Mouse (Mus musculus) neural tube, embryonic 14.5 days (tissue): ENCODE measurements around the gene Slc16a10. TPM values are rescaled to one million over a fixed set of nuclear protein-coding genes. Genes with fewer than 3 reads are reported as not detected.

Experiments used
- polyA plus RNA-seq: library from polyadenylated mRNA; unstranded; fragments of >200 nt; fragmentation: Nextera tagmentation; extraction: Ambion mirVana; gene quantifications from 2 replicates; pipeline ENCODE4 v1.2.1, GENCODE M21; 2014

Gene Slc16a10
- polyA plus RNA-seq, 1 experiment from 2014 or later = 1.9 TPM

Other genes starting within 250 kb of the Slc16a10 start
- gene Mfsd4b4, start 243.0 kb downstream of the Slc16a10 start, polyA plus RNA-seq = 3.6 and 5.6 TPM in 2 replicates
- not detected in 2 replicates for gene Mfsd4b2, start 215.3 kb downstream of the Slc16a10 start, polyA plus RNA-seq
- gene Mfsd4b3, start 182.1 kb downstream of the Slc16a10 start, polyA plus RNA-seq = 0.15 TPM in 1 of 2 replicates, not detected in the other
- 0.16 TPM in 1 of 2 replicates, not detected in the other for gene Mfsd4b5, start 155.6 kb downstream of the Slc16a10 start, polyA plus RNA-seq
- gene Mfsd4b1, start 117.0 kb downstream of the Slc16a10 start, polyA plus RNA-seq = 0.63 TPM in 1 of 2 replicates, not detected in the other
- 71.8 and 81.9 TPM in 2 replicates for gene Rpf2, start 104.8 kb upstream of the Slc16a10 start, polyA plus RNA-seq
- gene Gtf3c6, start 115.8 kb upstream of the Slc16a10 start, polyA plus RNA-seq = 84.6 and 93.4 TPM in 2 replicates
- 49.9 and 53.3 TPM in 2 replicates for gene Amd1, start 159.9 kb upstream of the Slc16a10 start, polyA plus RNA-seq
- gene Cdk19, start 197.3 kb upstream of the Slc16a10 start, polyA plus RNA-seq = 15.7 and 19.1 TPM in 2 replicates